In genomic region chr17:31325451-31326219, GRCm38 (mm10) we compare ENCODE assay signal across 8 mouse cellular contexts. TPM values are rescaled to one million over a fixed set of nuclear protein-coding genes. Genes with fewer than 3 reads are reported as not detected.
DNase-seq lines count a peak whose midpoint lies in the region; ATAC-seq and TF ChIP-seq lines count a peak whose summit lies in the region.

No protein-coding gene starts in this region.

- H3K4me1 ChIP-seq in heart, postnatal 0 days (ENCODE audit: control insufficient read depth, insufficient read depth), result peaks cover 9% of the 10 kb centered on the region; the same call in 1 of the 2 replicates
- no peaks in the 10 kb centered on the region for H3K4me1 ChIP-seq in heart, embryonic 11.5 days (ENCODE audit: control insufficient read depth, insufficient read depth, low read length)
- H3K4me1 ChIP-seq in intestine, embryonic 16.5 days (ENCODE audit: control insufficient read depth, insufficient read depth, low read length), result peaks cover 33% of the 10 kb centered on the region

- H3K27ac ChIP-seq in heart, postnatal 0 days (ENCODE audit: low read depth), result no peak overlapping the region
- no peak overlapping the region for H3K27ac ChIP-seq in heart, embryonic 11.5 days (ENCODE audit: low read depth, low read length)
- H3K27ac ChIP-seq in intestine, embryonic 16.5 days (ENCODE audit: low read length), result peak overlapping the region; percentile 88

- ATAC-seq in heart, postnatal 0 days (ENCODE audit: insufficient read depth, low read depth), result no peak
- ATAC-seq in heart, embryonic 11.5 days (replicated peaks; ENCODE audit: insufficient number of reproducible peaks, low FRiP score, low TSS enrichment), result no peak
- peak; percentile 37 for ATAC-seq in intestine, embryonic 16.5 days

- no peaks in the 10 kb centered on the region for H3K79me3 ChIP-seq in C2C12 (ENCODE audit: low read depth)

- TF ChIP-seq EP300 in heart, postnatal 0 days (IDR thresholded peaks at IDR 0.05; ENCODE audit: low read depth), result no peak

- TF ChIP-seq CTCF in heart, postnatal 0 days (IDR thresholded peaks at IDR 0.05; ENCODE audit: low read depth), result peak; percentile 57
- TF ChIP-seq CTCF in C2C12 (IDR thresholded peaks at IDR 0.05; ENCODE audit: control insufficient read depth, insufficient read depth, insufficient read length), result peak; percentile 14

- no peaks in the 10 kb centered on the region for H3K27me3 ChIP-seq in heart, postnatal 0 days (ENCODE audit: control insufficient read depth, insufficient read depth, low read length)
- H3K27me3 ChIP-seq in heart, embryonic 11.5 days (ENCODE audit: control insufficient read depth, insufficient read depth, low read length), result 0 out of 2 replicates have a peak, but pooled peaks cover 2% of the 10 kb centered on the region
- H3K27me3 ChIP-seq in C2C12 (ENCODE audit: control insufficient read depth, insufficient read depth, insufficient read length), result no peaks in the 10 kb centered on the region
- no peaks in the 10 kb centered on the region for H3K27me3 ChIP-seq in intestine, embryonic 16.5 days (replicated peaks; ENCODE audit: control insufficient read depth, insufficient read depth, low read length)

- DNase-seq in heart, postnatal 0 days (ENCODE audit: low spot score), result no peak
- peak; percentile 40 for DNase-seq in brain, adult 2 months (ENCODE audit: low read depth, low spot score)
- DNase-seq in neural tube, embryonic 10.5 days (ENCODE audit: extremely low spot score, low spot score), result peak; percentile 51
- DNase-seq in layer of hippocampus, adult 18-20 months (ENCODE audit: low spot score in 2 of 2), result no peak
- no peak for DNase-seq in cerebellum, adult 9-11 months

- no peak overlapping the region for H3K4me3 ChIP-seq in heart, postnatal 0 days (ENCODE audit: low read depth, low read length)
- H3K4me3 ChIP-seq in heart, embryonic 11.5 days (ENCODE audit: low read depth, low read length), result no peak overlapping the region
- H3K4me3 ChIP-seq in C2C12 (ENCODE audit: insufficient read depth, poor library complexity, severe bottlenecking), result no peak overlapping the region
- H3K4me3 ChIP-seq in intestine, embryonic 16.5 days (ENCODE audit: low read length), result peak overlapping the region; percentile 5; the same call in 1 of the 2 replicates

- H3K36me3 ChIP-seq in heart, postnatal 0 days (replicated peaks; ENCODE audit: control insufficient read depth, insufficient read depth, low read length), result no peaks in the 10 kb centered on the region
- no peaks in the 10 kb centered on the region for H3K36me3 ChIP-seq in heart, embryonic 11.5 days (ENCODE audit: control insufficient read depth, insufficient read depth, low read length)
- no peaks in the 10 kb centered on the region for H3K36me3 ChIP-seq in C2C12 (ENCODE audit: control insufficient read depth, insufficient read depth)
- H3K36me3 ChIP-seq in intestine, embryonic 16.5 days (ENCODE audit: control insufficient read depth, insufficient read depth, low read length), result no peaks in the 10 kb centered on the region

- 64% methylated on average over 13 of the region's 13 CpGs for whole genome bisulfite sequencing in heart, postnatal 0 days
- WGBS in heart, embryonic 11.5 days (ENCODE audit: insufficient replicate concordance), result 56% methylated on average over 13 of the region's 13 CpGs
- WGBS in intestine, embryonic 16.5 days, result 47% methylated on average over 13 of the region's 13 CpGs

- H3K9ac ChIP-seq in heart, postnatal 0 days (replicated peaks; ENCODE audit: low read depth, low read length), result no peak overlapping the region
- H3K9ac ChIP-seq in heart, embryonic 11.5 days (ENCODE audit: low read depth, low read length), result no peak overlapping the region
- H3K9ac ChIP-seq in intestine, embryonic 16.5 days (ENCODE audit: low read depth, low read length), result peak overlapping the region; percentile 17; the same call in 1 of the 2 replicates

- H3K79me2 ChIP-seq in C2C12 (ENCODE audit: control insufficient read depth, insufficient read depth), result no peaks in the 10 kb centered on the region

- no peak overlapping the region for H3ac ChIP-seq in C2C12 (ENCODE audit: control insufficient read depth, insufficient read length, low read depth)

- no peak overlapping the region for H3K4me2 ChIP-seq in heart, postnatal 0 days (ENCODE audit: low read depth, low read length)
- no peak overlapping the region for H3K4me2 ChIP-seq in heart, embryonic 11.5 days
- H3K4me2 ChIP-seq in intestine, embryonic 16.5 days (ENCODE audit: low read depth, low read length), result peak overlapping the region; percentile 1; the same call in 1 of the 2 replicates

- no peaks in the 10 kb centered on the region for H3K9me3 ChIP-seq in heart, postnatal 0 days (replicated peaks; ENCODE audit: control insufficient read depth, low read length)
- no peaks in the 10 kb centered on the region for H3K9me3 ChIP-seq in heart, embryonic 11.5 days (replicated peaks; ENCODE audit: control insufficient read depth, low read length)
- no peaks in the 10 kb centered on the region for H3K9me3 ChIP-seq in intestine, embryonic 16.5 days (ENCODE audit: control insufficient read depth, low read length)

TF ChIP-seq in C2C12, 6 proteins besides CTCF, POLR2A, EP300 and RAD21:
- TF ChIP-seq FOSL1 (IDR thresholded peaks at IDR 0.05; ENCODE audit: insufficient read depth, low read length, poor library complexity, severe bottlenecking) (no peak), MAX (IDR thresholded peaks at IDR 0.05) (no peak), MYOD1 (IDR thresholded peaks at IDR 0.05; ENCODE audit: control insufficient read depth, insufficient read length, low read depth) (no peak), USF1 (IDR thresholded peaks at IDR 0.05; ENCODE audit: low read depth) (no peak), MYOG (IDR thresholded peaks at IDR 0.05; ENCODE audit: control insufficient read depth, extremely low read depth, insufficient read length) (no peak), CEBPB (IDR thresholded peaks at IDR 0.05; ENCODE audit: low read depth) (no peak)

RNA-seq across cellular contexts. Expression of gene Slc37a1, which starts 39.0 kb away (rescaled TPM):
- 16.8 and 37.9 TPM in 2 replicates for total RNA-seq in heart, postnatal 0 days (2014; rRNA removed; ENCODE audit: low replicate concordance)
- 9.7 and 13.5 TPM in 2 replicates for polyA plus RNA-seq in heart, postnatal 0 days (2015; fragmentation: Nextera tagmentation; extraction: Ambion mirVana)
- polyA plus RNA-seq in heart, embryonic 11.5 days (2014; fragmentation: Nextera tagmentation; extraction: Ambion mirVana), result 4.6 TPM in 2 replicates
- polyA plus RNA-seq in C2C12 (2012; fragmentation: generic; extraction: Trizol), result 0.14 TPM
- 21.1 and 21.5 TPM in 2 replicates for polyA plus RNA-seq in intestine, embryonic 16.5 days (2015; fragmentation: Nextera tagmentation; extraction: Ambion mirVana)
- total RNA-seq in layer of hippocampus, adult 18-20 months (2021), result 1 to 10 TPM; 6.2 to 6.3 TPM

RNA-seq across cellular contexts. Expression of gene Rsph1, which starts 48.5 kb away (rescaled TPM):
- total RNA-seq in heart, postnatal 0 days (2014; rRNA removed; ENCODE audit: low replicate concordance), result 0.27 TPM in 1 of 2 replicates, not detected in the other
- polyA plus RNA-seq in heart, postnatal 0 days (2015; fragmentation: Nextera tagmentation; extraction: Ambion mirVana), result 1.6 and 2.3 TPM in 2 replicates
- 1.7 and 1.9 TPM in 2 replicates for polyA plus RNA-seq in heart, embryonic 11.5 days (2014; fragmentation: Nextera tagmentation; extraction: Ambion mirVana)
- polyA plus RNA-seq in C2C12 (2012; fragmentation: generic; extraction: Trizol), result 0.20 TPM
- 0.88 and 0.94 TPM in 2 replicates for polyA plus RNA-seq in intestine, embryonic 16.5 days (2015; fragmentation: Nextera tagmentation; extraction: Ambion mirVana)
- 10 to 100 TPM; 15.4 to 16.7 TPM for total RNA-seq in layer of hippocampus, adult 18-20 months (2021)

Comparison
In these comparisons a context has a peak if more than half of its experiments do, and no peak if none do; other contexts are left out.
1. DNase-seq: peak in brain, adult 2 months (single experiment) and neural tube, embryonic 10.5 days (single experiment); none in heart, postnatal 0 days (single experiment), layer of hippocampus, adult 18-20 months (0 of 2) and cerebellum, adult 9-11 months (single experiment).